ENCODE assay signal across 16 mouse cellular contexts in genomic region chr2:108165085-108165484, GRCm38 (mm10).
"Had no signal": no experiment of that assay in that cellular context is flagged by ENCODE, and none has a peak within 500 bp of the region (broad histone marks: within the 10 kb centered on the region; RNA-seq: fewer than 3 reads in every experiment).

No protein-coding gene starts in this region.

- ATAC-seq: liver, embryonic 12.5 days had no signal

- H3K27ac ChIP-seq: limb, embryonic 15.5 days; liver, embryonic 12.5 days; midbrain, embryonic 10.5 days had no signal

- H3K4me3 ChIP-seq: limb, embryonic 15.5 days; liver, embryonic 12.5 days; midbrain, embryonic 10.5 days; myocyte had no signal

- H3K4me2 ChIP-seq: limb, embryonic 15.5 days; liver, embryonic 12.5 days; lung, embryonic 14.5 days had no signal

- DNase-seq: kidney, adult 8-10 months; kidney, postnatal 36 days; layer of hippocampus, adult 9-11 months; left cerebral cortex, postnatal 4 days; lung, embryonic 14.5 days; lung, postnatal 10 days; lung, postnatal 4 days; midbrain, embryonic 14.5 days; right cerebral cortex, postnatal 4 days; spleen, adult 18-20 months; thymus, adult 18-20 months; thymus, postnatal 14 days had no signal

- H3K36me3 ChIP-seq: limb, embryonic 15.5 days; liver, embryonic 12.5 days; midbrain, embryonic 10.5 days had no signal

- H3K9ac ChIP-seq: limb, embryonic 15.5 days; liver, embryonic 12.5 days; lung, embryonic 14.5 days had no signal

- H3K9me3 ChIP-seq: limb, embryonic 15.5 days; liver, embryonic 12.5 days; midbrain, embryonic 10.5 days had no signal

- H3K4me1 ChIP-seq: limb, embryonic 15.5 days; liver, embryonic 12.5 days; midbrain, embryonic 10.5 days had no signal

- H3K27me3 ChIP-seq: limb, embryonic 15.5 days; liver, embryonic 12.5 days had no signal
